Mouse (Mus musculus) cortical plate, adult 2 months (tissue): ENCODE data around the gene Taf10. TPM values are rescaled to one million over a fixed set of nuclear protein-coding genes. Genes with fewer than 3 reads are reported as not detected.
A peak's percentile ranks its signal among the peaks of the same experiment; 100 is the strongest.

Source experiments
- H3K27ac ChIP-seq: fragments of 200-500 bp; 2 replicates; pipeline ENCODE4 v1.5.1; 2012; ENCODE audit warnings: low read length, control low read depth, inconsistent platforms; ENCODE audit not compliant: insufficient read depth
- H3K4me1 ChIP-seq: fragments of 200-500 bp; 2 replicates; pipeline ENCODE4 v1.6.1; 2011; ENCODE audit warnings: low read length; ENCODE audit not compliant: control insufficient read depth, insufficient read depth
- H3K4me3 ChIP-seq: fragments of 200-500 bp; 2 replicates; pipeline ENCODE4 v1.5.1; 2011; ENCODE audit warnings: mild to moderate bottlenecking, low read length, control low read depth; ENCODE audit not compliant: insufficient read depth
- CTCF ChIP-seq: fragments of 200-500 bp; IDR thresholded peaks from 2 replicates; pipeline ENCODE4 v1.5.1; 2011; ENCODE audit warnings: mild to moderate bottlenecking, control low read depth, low read length; ENCODE audit not compliant: insufficient read depth; ENCODE audit errors: extremely low read depth
- POLR2A ChIP-seq: fragments of 200-500 bp; IDR thresholded peaks from 2 replicates; pipeline ENCODE4 v1.6.1; 2011; ENCODE audit warnings: mild to moderate bottlenecking, low read length, control low read depth; ENCODE audit not compliant: insufficient read depth; ENCODE audit errors: extremely low read depth
- polyA plus RNA-seq: library from polyadenylated mRNA; depleted of rRNA; stranded (reverse); fragments of >200 nt; gene quantifications from 2 replicates; pipeline ENCODE4 v1.2.3, GENCODE M21; 2012; rRNA removed

Taf10 gene
- polyA plus RNA-seq = 174 and 179 TPM in 2 replicates

DNA sequence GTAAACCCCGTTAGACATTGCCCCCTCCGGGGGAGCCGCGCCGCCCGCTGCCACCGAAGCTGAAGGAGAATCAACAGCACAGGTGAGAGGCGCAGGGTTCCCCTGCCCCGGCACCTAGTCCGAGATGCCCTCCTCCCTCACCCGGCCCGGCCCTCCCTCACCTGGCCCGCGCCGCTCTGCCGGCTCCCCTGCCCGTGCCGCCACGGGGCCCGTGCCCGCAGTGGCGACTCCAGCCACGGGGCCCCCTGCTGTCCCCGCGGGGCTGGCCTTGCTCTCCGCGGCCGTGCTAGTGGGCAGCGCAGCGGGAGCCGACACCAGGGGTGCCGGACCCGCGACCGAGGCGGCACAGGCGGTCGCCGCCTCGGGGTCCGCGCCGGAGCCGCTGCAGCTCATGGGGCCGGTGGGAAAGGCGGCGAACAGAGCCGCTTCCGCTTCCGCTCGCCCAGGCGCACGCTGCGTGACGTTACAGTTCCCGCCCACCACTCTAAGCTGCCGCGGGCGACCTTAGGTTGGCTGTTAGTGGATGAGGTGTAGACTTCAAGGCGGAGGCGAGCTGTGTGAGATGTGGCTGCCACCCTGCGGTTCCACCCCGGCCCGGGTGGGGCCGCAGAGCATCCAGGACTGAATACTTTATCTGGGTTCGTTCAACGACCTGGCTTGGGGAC, at the start of gene Taf10:
Taf10 (minus strand) TSS at position 436 of the 665 bp plus-strand sequence.
- no peaks in the 10 kb centered on the region for H3K4me1 ChIP-seq
- H3K4me3 ChIP-seq = peak within 1 kb of the TSS; percentile 84
- TF ChIP-seq POLR2A (peak; percentile 80), CTCF (no peak)
- H3K27ac ChIP-seq = 0 out of 2 replicates have a peak within 1 kb of the TSS, but pooled peaks have one; percentile 17

DNA sequence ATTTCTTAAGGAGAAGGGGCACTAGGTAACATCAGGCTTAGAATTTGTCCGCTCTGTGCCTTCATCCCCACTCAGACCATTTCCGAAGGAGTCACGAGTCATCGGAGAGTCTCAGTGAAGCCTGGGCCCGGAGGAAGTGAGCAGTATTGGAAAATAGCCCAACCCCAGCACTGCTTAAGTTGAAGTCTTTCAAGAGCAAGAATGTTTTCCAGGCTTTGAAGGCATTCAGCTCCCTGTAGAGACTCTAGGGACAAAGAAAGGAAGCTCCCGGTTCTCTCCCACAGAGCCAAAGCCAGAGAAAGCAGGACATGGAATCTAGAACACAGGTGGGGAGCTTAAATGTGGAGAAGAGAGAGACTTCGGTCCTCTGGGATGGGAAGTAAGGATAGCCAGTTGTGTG, 49.5 kb upstream of the Taf10 start:
- TF ChIP-seq POLR2A = no peak
- TF ChIP-seq CTCF = no peak
- no peaks in the 10 kb centered on the region for H3K4me1 ChIP-seq
- H3K27ac ChIP-seq = no peak overlapping the region
- H3K4me3 ChIP-seq = no peak overlapping the region

DNA sequence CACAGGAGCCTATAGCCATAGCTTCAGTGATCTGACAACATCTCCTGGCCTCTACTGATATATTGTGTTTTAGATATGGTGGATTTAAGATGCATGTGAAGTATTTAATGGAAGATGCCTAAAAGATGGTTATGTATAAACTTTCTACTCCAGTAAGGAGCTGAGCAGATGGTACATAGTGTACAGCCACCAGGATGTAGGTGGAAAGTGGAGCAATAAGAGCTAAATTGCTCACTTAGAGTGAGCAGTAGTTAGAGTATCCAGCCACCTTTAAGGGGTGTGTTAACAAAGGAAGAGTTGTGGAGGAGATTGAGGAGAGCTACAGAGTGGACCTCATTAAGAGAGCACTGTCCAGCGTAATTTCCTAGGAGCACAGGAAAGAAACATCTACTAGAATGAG, 47.0 kb upstream of the Taf10 start:
- Histone ChIP-seq H3K27ac (no peak overlapping the region), H3K4me1 (no peaks in the 10 kb centered on the region)
- TF ChIP-seq CTCF (no peak), POLR2A (no peak)

DNA sequence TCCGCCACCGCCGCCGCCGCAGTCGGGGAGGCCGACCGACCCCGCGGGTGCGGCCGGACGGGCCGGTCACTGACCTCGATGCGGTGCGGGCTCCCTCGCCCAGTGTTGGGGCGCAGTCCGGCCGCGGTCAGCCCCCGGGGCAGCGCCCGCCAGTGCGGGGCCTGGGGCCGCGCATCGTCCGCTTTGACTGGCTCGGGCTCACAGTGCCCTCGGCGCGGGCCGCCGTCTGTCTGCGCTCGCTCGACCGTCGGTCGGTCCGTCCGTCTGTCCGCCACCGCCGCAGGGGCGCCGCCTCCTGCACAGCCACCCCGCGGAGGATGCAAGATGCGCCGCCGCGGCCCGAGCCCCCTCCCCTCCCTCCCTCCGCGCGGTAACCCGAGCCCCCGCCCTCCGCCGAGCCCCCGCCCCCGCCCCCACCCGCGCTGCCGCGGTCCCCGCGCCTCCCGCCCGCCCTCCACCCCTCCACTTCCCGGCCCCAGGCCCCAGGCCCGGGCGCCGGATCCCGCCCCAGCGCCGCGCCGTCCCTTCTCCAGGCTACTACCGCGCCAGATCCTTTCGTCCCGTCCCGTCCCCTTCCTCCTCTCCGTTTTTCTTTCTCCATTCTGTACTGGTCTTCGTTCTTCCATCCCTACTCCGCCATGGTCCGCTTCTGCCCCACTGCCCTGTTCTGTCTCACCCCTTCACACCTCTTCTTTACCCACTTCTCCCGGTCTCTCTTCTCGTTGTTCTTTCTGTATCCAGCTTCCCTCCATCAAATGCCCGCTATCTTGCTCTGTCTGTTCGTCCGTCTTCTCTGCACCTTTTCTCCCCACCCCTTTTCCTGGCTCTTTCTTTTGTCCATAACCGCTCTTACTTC, 43.4 kb upstream of the Taf10 start, which contains the start of gene Dchs1:
Dchs1 (minus strand) TSS at position 370 of the 856 bp plus-strand sequence.
- H3K27ac ChIP-seq = peak within 1 kb of the TSS; percentile 68; the same call in 1 of the 2 replicates
- peaks cover 2% of the 10 kb centered on the region; the same call in 1 of the 2 replicates for H3K4me1 ChIP-seq
- peak within 1 kb of the TSS; percentile 41 for H3K4me3 ChIP-seq
- TF ChIP-seq POLR2A (no peak), CTCF (no peak)

More for the DNA sequence above, 47.0 kb upstream of the Taf10 start:
- H3K4me3 ChIP-seq = no peak overlapping the region

DNA sequence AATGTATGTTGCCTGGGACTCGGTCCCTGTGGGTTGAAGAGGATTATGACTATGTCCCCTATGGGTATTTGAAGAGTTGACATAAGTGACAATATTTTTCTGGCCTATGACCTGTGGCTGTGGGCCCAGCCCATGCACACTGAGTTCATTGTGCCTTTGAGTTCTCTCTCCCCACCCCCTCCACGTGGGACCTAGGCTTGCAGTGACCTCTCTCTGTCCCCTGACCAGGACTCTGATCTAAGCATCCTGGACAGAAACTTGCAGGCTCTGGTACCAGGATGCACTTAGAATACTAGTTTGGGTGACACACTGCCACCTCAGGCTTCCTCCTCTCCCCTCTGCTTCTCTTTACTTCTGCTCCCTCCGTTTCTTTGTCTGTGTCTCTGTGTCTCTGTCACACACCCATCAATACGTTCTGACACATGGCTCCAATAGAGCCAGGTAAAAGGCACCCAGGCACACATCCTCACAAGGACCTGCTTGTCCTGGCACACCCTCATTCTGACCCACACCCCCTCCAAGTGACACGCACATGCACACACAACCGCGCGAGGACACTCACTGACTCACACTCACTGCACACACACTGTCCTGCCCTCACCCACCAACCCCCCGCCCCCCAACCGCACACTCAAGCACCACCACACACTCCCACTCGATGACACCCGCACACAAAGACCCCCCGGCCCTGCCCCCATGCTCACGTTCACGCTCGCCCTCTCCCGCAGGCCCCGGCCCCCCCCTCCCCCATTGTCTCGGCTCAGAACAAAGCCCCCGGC, 42.5 kb upstream of the Taf10 start:
- H3K27ac ChIP-seq = 0 out of 2 replicates have a peak overlapping the region, but pooled peaks have one; percentile 68
- peaks cover 2% of the 10 kb centered on the region; the same call in 1 of the 2 replicates for H3K4me1 ChIP-seq
- peak overlapping the region; percentile 41 for H3K4me3 ChIP-seq
- TF ChIP-seq CTCF (no peak), POLR2A (no peak)

DNA sequence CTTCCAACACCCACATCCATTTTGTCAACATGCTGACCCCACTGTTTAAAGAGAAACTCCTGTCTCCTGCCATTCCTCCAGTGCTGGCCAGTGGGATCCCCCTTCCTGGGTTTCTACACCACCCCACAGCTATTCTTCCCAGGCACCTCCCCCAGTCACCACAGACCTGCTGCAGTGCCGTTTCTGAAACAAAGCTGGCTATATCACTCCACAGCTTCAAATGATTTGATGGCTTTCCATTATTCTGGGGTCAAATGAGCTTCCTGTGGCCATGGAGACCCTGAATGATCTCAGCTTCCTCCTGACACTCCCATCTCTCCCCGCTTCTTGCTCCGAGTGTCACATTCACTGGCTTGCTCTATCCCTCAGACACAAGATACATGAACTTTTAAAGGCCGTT, 40.4 kb upstream of the Taf10 start:
- Histone ChIP-seq H3K4me1 (peaks cover 2% of the 10 kb centered on the region; the same call in 1 of the 2 replicates), H3K27ac (no peak overlapping the region), H3K4me3 (no peak overlapping the region)
- TF ChIP-seq CTCF (no peak), POLR2A (no peak)

DNA sequence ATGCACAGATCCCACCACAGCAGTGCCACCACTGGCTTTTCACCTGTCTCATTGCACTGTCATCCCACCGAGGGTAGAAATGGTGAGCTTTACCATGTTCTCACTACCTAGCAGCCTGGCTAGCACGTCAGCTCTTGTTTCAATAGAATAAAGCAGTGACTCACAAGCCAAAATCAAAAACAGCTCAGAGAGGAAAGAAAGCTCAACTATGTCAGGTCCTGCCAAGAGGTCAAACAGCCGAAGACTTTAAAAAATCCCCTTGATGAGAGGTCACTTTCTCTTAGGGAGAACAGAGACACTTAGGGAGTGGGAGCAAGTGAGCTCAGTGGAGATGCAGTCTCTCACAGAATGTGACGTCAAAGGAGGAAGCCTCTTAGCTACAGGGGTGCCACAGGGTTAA, 39.7 kb upstream of the Taf10 start:
- Histone ChIP-seq H3K27ac (no peak overlapping the region), H3K4me3 (no peak overlapping the region), H3K4me1 (peaks cover 2% of the 10 kb centered on the region; the same call in 1 of the 2 replicates)
- no peak for TF ChIP-seq CTCF

DNA sequence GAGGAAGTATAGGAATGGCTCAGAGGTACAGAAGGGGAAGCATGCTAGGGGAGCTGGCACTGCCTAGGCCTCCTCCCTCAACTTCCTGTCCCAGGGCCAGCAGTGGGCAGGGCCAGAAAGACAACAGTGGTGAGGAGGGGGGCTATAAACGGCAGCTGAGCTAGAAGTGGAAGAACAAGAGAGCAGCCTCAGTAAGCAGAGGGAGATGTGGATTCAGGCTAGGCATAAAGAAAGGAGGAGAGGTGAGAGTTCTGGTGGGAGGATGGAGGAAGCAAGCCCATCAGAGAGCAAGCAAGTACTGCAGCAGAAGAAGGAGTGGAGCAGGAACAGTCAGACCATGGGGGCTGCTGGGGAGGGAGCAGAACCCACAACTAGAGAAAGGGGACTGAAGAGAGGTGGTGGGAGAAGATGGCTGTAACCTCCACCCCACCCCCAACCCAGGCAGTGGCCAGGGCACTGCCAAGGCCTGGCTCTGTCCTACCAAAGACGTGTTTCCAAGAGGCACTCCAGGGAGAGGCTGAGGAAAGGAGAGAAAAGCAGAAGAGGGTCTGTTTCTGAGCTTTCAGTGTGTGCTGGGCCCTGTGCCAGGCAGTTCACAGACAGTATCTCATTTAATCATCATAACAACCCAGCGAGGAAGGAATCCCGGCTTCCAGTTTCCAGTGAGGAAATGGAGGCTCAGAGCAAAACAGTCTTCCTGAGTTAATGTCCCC, 34.5 kb upstream of the Taf10 start:
- TF ChIP-seq CTCF (no peak), POLR2A (no peak)
- peak overlapping the region; percentile 24 for H3K27ac ChIP-seq
- peaks cover 2% of the 10 kb centered on the region; the same call in 1 of the 2 replicates for H3K4me1 ChIP-seq

More for the DNA sequence above, 34.5 kb upstream of the Taf10 start:
- H3K4me3 ChIP-seq = no peak overlapping the region
